In genomic region chr11:76532001-76532400, GRCm38 (mm10) we compare ENCODE assay signal across 15 mouse cellular contexts.
"Had no signal": no experiment of that assay in that cellular context is flagged by ENCODE, and none has a peak within 500 bp of the region (broad histone marks: within the 10 kb centered on the region; RNA-seq: fewer than 3 reads in every experiment).

No protein-coding gene starts in this region.

- H3K9me3 ChIP-seq: liver, embryonic 13.5 days; midbrain, embryonic 12.5 days; neural tube, embryonic 13.5 days; stomach, embryonic 15.5 days had no signal

- H3K36me3 ChIP-seq: liver, embryonic 13.5 days; neural tube, embryonic 13.5 days; stomach, embryonic 15.5 days had no signal

- H3K4me3 ChIP-seq: liver, embryonic 13.5 days; midbrain, embryonic 12.5 days; myocyte; neural tube, embryonic 13.5 days; stomach, embryonic 15.5 days had no signal

- DNase-seq: kidney, adult 2 months; kidney, postnatal 25 days; liver, embryonic 13.5 days; lung, adult 2 months; lung, postnatal 14 days; lung, postnatal 4 days; retina, postnatal 1 day; right cerebral cortex, postnatal 25 days; spleen, adult 18-20 months; thymus, postnatal 25 days had no signal

- H3K27me3 ChIP-seq: liver, embryonic 13.5 days; midbrain, embryonic 12.5 days; neural tube, embryonic 13.5 days; stomach, embryonic 15.5 days had no signal

- H3K27ac ChIP-seq: kidney, postnatal 0 days; liver, embryonic 13.5 days; midbrain, embryonic 12.5 days; neural tube, embryonic 13.5 days; stomach, embryonic 15.5 days had no signal

- H3K4me2 ChIP-seq: liver, embryonic 13.5 days; midbrain, embryonic 12.5 days; neural tube, embryonic 13.5 days; stomach, embryonic 15.5 days had no signal

- H3K9ac ChIP-seq: liver, embryonic 13.5 days; midbrain, embryonic 12.5 days; neural tube, embryonic 13.5 days; stomach, embryonic 15.5 days had no signal

- H3K4me1 ChIP-seq: liver, embryonic 13.5 days had no signal
